Mouse (Mus musculus): ENCODE data around the gene Lysmd1. TPM values are rescaled to one million over a fixed set of nuclear protein-coding genes. Genes with fewer than 3 reads are reported as not detected.
"Not testable (repeated sequence)": the region's sequence is repeated elsewhere in the genome, so short reads cannot be mapped to it uniquely, and the experiment has no call there.

The Lysmd1 gene
- polyA plus RNA-seq, 1 experiment, result not detected

DNA sequence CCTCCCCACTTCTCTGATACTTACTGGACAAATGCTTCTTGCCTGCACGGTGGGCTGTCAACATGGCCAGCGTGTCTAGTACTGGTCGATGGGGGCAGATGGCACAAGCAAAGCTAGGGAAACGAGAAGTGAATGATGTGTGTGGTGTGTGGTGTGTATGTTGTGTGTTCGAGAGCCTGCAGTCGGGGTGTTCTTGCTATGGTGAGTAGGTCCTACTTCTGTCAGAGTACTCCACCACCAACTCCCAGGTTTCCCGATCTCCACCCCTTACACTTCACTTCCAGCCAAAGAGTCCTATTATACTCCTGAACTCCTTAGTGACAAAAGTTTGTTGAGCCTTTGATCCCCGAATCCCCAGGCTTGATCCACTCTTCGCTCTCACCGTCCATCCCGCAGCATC is 712 bp upstream of the Lysmd1 start:
- peak overlapping the region; percentile 57 for H3K4me3 ChIP-seq (ENCODE audit: insufficient read depth, low read depth, low read length)
- peak overlapping the region; percentile 63 for H3K27ac ChIP-seq (ENCODE audit: insufficient read depth, low read depth, low read length)
- peaks cover 3% of the 10 kb centered on the region for H3K4me1 ChIP-seq (ENCODE audit: control insufficient read depth, insufficient read depth, low read length)
- TF ChIP-seq POLR2A (IDR thresholded peaks at IDR 0.05; ENCODE audit: insufficient read depth, low read depth, low read length) (no peak), CTCF (IDR thresholded peaks at IDR 0.05; ENCODE audit: insufficient read depth, low read depth, low read length) (no peak)
- 58% methylated on average over 11 of the region's 11 CpGs for WGBS

GRCm38 (mm10) chr3:95134133-95134532 is 245 bp downstream of the Lysmd1 start:
- WGBS, result no CpG with 5 or more reads among the region's 12 CpGs
- H3K27ac ChIP-seq (ENCODE audit: insufficient read depth, low read depth, low read length); H3K4me1 ChIP-seq (ENCODE audit: control insufficient read depth, insufficient read depth, low read length); H3K4me3 ChIP-seq (ENCODE audit: insufficient read depth, low read depth, low read length): not testable (repeated sequence)

- peak overlapping the region; percentile 24 for H3K4me3 ChIP-seq (ENCODE audit: insufficient read depth, low read depth, low read length)
- TF ChIP-seq CTCF (IDR thresholded peaks at IDR 0.05; ENCODE audit: insufficient read depth, low read depth, low read length) (no peak), POLR2A (IDR thresholded peaks at IDR 0.05; ENCODE audit: insufficient read depth, low read depth, low read length) (no peak)
- peaks cover 3% of the 10 kb centered on the region for H3K4me1 ChIP-seq (ENCODE audit: control insufficient read depth, insufficient read depth, low read length)
- H3K27ac ChIP-seq (ENCODE audit: insufficient read depth, low read depth, low read length), result no peak overlapping the region
- 19% methylated on average over 6 of the region's 6 CpGs for WGBS
Measured at GRCm38 (mm10) chr3:95135023-95135422, 1.1 kb downstream of the Lysmd1 start.

DNA sequence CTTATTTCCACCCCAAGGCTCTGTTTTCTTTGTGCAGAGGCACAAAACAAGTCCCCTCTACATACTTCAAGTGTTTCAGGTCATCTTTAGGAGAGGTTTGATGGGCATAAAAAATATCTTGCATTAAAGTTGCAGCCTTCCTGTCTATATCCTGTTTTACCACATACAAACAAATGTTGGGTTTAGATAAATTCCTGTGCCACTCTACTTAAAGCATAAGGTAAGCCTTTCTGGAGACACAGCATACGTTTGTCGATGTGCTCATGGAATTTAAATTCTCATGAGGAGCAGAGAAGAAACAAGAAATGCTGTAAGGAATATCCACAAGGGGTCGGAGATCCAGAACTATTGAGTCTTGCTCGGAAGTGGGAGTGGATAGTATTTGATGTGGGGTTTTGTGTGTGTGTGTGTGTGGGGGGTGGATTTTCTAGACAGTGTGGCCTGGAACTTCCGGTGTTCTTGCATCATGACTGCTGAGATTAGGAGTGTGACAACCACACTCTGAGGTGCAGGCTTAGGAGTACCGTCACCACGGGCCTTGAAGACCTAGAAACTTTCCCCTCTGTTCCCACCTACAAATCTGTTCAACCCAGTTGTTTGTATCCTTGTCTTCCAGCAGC is 1.7 kb downstream of the Lysmd1 start:
- TF ChIP-seq CTCF (IDR thresholded peaks at IDR 0.05; ENCODE audit: insufficient read depth, low read depth, low read length) (no peak), POLR2A (IDR thresholded peaks at IDR 0.05; ENCODE audit: insufficient read depth, low read depth, low read length) (no peak)
- 48% methylated on average over 7 of the region's 7 CpGs for WGBS
- H3K27ac ChIP-seq (ENCODE audit: insufficient read depth, low read depth, low read length), result no peak overlapping the region
- no peak overlapping the region for H3K4me3 ChIP-seq (ENCODE audit: insufficient read depth, low read depth, low read length)
- peaks cover 3% of the 10 kb centered on the region for H3K4me1 ChIP-seq (ENCODE audit: control insufficient read depth, insufficient read depth, low read length)

- peaks cover 3% of the 10 kb centered on the region for H3K4me1 ChIP-seq (ENCODE audit: control insufficient read depth, insufficient read depth, low read length)
- 91% methylated on average over 3 of the region's 3 CpGs for WGBS
- H3K27ac ChIP-seq (ENCODE audit: insufficient read depth, low read depth, low read length), result no peak overlapping the region
- TF ChIP-seq CTCF (IDR thresholded peaks at IDR 0.05; ENCODE audit: insufficient read depth, low read depth, low read length) (no peak), POLR2A (IDR thresholded peaks at IDR 0.05; ENCODE audit: insufficient read depth, low read depth, low read length) (no peak)
- no peak overlapping the region for H3K4me3 ChIP-seq (ENCODE audit: insufficient read depth, low read depth, low read length)
Measured at GRCm38 (mm10) chr3:95136336-95136735, 2.4 kb downstream of the Lysmd1 start.

- Histone ChIP-seq H3K27ac (ENCODE audit: insufficient read depth, low read depth, low read length) (no peak overlapping the region), H3K4me1 (ENCODE audit: control insufficient read depth, insufficient read depth, low read length) (no peaks in the 10 kb centered on the region), H3K4me3 (ENCODE audit: insufficient read depth, low read depth, low read length) (no peak overlapping the region)
- WGBS, result 80% methylated on average over 25 of the region's 25 CpGs
- TF ChIP-seq CTCF (IDR thresholded peaks at IDR 0.05; ENCODE audit: insufficient read depth, low read depth, low read length) (no peak), POLR2A (IDR thresholded peaks at IDR 0.05; ENCODE audit: insufficient read depth, low read depth, low read length) (no peak)
Measured at GRCm38 (mm10) chr3:95139586-95140288, 5.8 kb downstream of the Lysmd1 start.

- no peak for TF ChIP-seq POLR2A (IDR thresholded peaks at IDR 0.05; ENCODE audit: insufficient read depth, low read depth, low read length)
- no peak for TF ChIP-seq CTCF (IDR thresholded peaks at IDR 0.05; ENCODE audit: insufficient read depth, low read depth, low read length)
- 68% methylated on average over 18 of the region's 18 CpGs for WGBS
- no peaks in the 10 kb centered on the region for H3K4me1 ChIP-seq (ENCODE audit: control insufficient read depth, insufficient read depth, low read length)
- H3K4me3 ChIP-seq (ENCODE audit: insufficient read depth, low read depth, low read length), result no peak overlapping the region
- no peak overlapping the region for H3K27ac ChIP-seq (ENCODE audit: insufficient read depth, low read depth, low read length)
Measured at GRCm38 (mm10) chr3:95140289-95140595, 6.4 kb downstream of the Lysmd1 start.

GRCm38 (mm10) chr3:95140795-95141194 is 6.9 kb downstream of the Lysmd1 start:
- Histone ChIP-seq H3K4me1 (ENCODE audit: control insufficient read depth, insufficient read depth, low read length) (no peaks in the 10 kb centered on the region), H3K4me3 (ENCODE audit: insufficient read depth, low read depth, low read length) (no peak overlapping the region), H3K27ac (ENCODE audit: insufficient read depth, low read depth, low read length) (no peak overlapping the region)
- WGBS, result 91% methylated on average over 6 of the region's 6 CpGs
- no peak for TF ChIP-seq POLR2A (IDR thresholded peaks at IDR 0.05; ENCODE audit: insufficient read depth, low read depth, low read length)
- no peak for TF ChIP-seq CTCF (IDR thresholded peaks at IDR 0.05; ENCODE audit: insufficient read depth, low read depth, low read length)

GRCm38 (mm10) chr3:95141474-95141873 is 7.6 kb downstream of the Lysmd1 start:
- no peak overlapping the region for H3K4me3 ChIP-seq (ENCODE audit: insufficient read depth, low read depth, low read length)
- no peak overlapping the region for H3K27ac ChIP-seq (ENCODE audit: insufficient read depth, low read depth, low read length)
- no peak for TF ChIP-seq POLR2A (IDR thresholded peaks at IDR 0.05; ENCODE audit: insufficient read depth, low read depth, low read length)
- no peak for TF ChIP-seq CTCF (IDR thresholded peaks at IDR 0.05; ENCODE audit: insufficient read depth, low read depth, low read length)
- 92% methylated on average over 9 of the region's 9 CpGs for WGBS
- no peaks in the 10 kb centered on the region for H3K4me1 ChIP-seq (ENCODE audit: control insufficient read depth, insufficient read depth, low read length)
